8 mouse cellular contexts compared by ENCODE assay signal in the genomic region with DNA sequence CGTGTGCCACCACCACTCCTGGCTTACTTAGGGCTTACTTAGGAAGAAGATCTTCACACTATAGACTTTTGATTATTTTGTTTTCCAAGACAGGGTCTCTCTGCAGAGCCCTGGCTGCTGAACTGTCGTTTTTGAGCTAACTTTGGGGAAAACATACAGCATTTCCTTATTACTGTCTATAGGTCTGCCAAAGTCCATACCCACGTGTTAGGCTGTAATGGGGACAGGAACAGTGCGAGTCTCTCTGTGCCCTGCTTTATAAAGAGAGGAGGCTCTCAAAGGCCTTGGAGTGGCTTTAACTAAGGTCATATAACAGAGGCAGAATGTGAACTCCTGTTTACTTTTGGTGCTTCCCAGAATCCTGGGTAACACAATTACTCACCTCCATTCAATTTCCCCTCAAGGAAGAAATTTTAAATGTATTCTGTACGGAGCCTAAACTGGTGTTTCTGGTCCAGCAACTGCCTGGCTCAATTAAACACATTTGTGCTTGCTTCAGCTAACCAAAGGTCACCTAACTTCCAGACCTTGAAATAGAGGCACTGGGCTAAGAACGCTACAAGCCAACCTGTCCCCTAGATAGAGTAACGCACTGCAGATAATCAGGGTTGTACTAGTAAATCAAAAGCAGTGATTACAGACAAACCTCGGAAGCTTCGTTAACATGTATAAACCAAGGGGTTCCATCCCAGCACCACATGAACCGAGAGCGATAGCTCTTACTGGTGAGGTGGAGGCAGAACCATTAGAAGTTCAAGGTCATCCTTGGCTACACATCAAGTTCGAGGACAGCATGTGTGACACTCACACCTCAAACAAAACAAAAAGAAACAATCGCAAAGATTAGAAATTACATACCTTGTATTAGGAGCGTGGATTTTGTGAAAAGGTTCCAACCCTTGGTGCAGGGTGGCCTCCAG. TPM values are rescaled to one million over a fixed set of nuclear protein-coding genes. Genes with fewer than 3 reads are reported as not detected.
DNase-seq lines count a peak whose midpoint lies in the region; ATAC-seq and TF ChIP-seq lines count a peak whose summit lies in the region.

No protein-coding gene starts in this region.

- H3K36me3 ChIP-seq in heart, embryonic 15.5 days: no peaks in the 10 kb centered on the region
- H3K36me3 ChIP-seq in intestine, embryonic 14.5 days (ENCODE audit: control insufficient read depth, insufficient read depth, low read length): no peaks in the 10 kb centered on the region
- no peaks in the 10 kb centered on the region for H3K36me3 ChIP-seq in lung, postnatal 0 days (ENCODE audit: insufficient read depth, low read length)

- peak overlapping the region; percentile 61 for H3K4me3 ChIP-seq in heart, embryonic 15.5 days
- peak overlapping the region; percentile 28 for H3K4me3 ChIP-seq in cortical plate, adult 2 months (ENCODE audit: insufficient read depth, low read length)
- peak overlapping the region; percentile 44 for H3K4me3 ChIP-seq in intestine, embryonic 14.5 days (ENCODE audit: low read depth, low read length)
- peak overlapping the region; percentile 34 for H3K4me3 ChIP-seq in lung, postnatal 0 days (ENCODE audit: low read depth, low read length)

- H3K9me3 ChIP-seq in heart, embryonic 15.5 days (replicated peaks): no peaks in the 10 kb centered on the region
- no peaks in the 10 kb centered on the region for H3K9me3 ChIP-seq in intestine, embryonic 14.5 days (ENCODE audit: control insufficient read depth, low read length)
- no peaks in the 10 kb centered on the region for H3K9me3 ChIP-seq in lung, postnatal 0 days (ENCODE audit: low read length)

- peak overlapping the region; percentile 94 for H3K4me2 ChIP-seq in heart, embryonic 15.5 days
- H3K4me2 ChIP-seq in intestine, embryonic 14.5 days (ENCODE audit: low read length): peak overlapping the region; percentile 66
- peak overlapping the region; percentile 57 for H3K4me2 ChIP-seq in lung, postnatal 0 days (replicated peaks; ENCODE audit: low read depth, low read length)

- H3K27me3 ChIP-seq in heart, embryonic 15.5 days: no peaks in the 10 kb centered on the region
- no peaks in the 10 kb centered on the region for H3K27me3 ChIP-seq in intestine, embryonic 14.5 days (replicated peaks; ENCODE audit: control insufficient read depth, insufficient read depth, low read length)
- no peaks in the 10 kb centered on the region for H3K27me3 ChIP-seq in lung, postnatal 0 days (replicated peaks; ENCODE audit: insufficient read depth, low read length)

- intact Hi-C loops in left cerebral cortex, postnatal 10 days (cut with DNase I): no loop called here

- TF ChIP-seq POLR2A in cortical plate, adult 2 months (IDR thresholded peaks at IDR 0.05; ENCODE audit: extremely low read depth, insufficient read depth, low read length): no peak

- no peak for ATAC-seq in heart, embryonic 15.5 days (replicated peaks; ENCODE audit: insufficient number of reproducible peaks, insufficient read depth, low FRiP score, low read depth)
- no peak for ATAC-seq in intestine, embryonic 14.5 days (replicated peaks; ENCODE audit: low FRiP score, low TSS enrichment, low read depth)
- no peak for ATAC-seq in lung, postnatal 0 days
- no peak for ATAC-seq in frontal cortex, adult (ENCODE audit: low TSS enrichment)

- 0 out of 2 replicates have a peak, but pooled peaks have one; percentile 19 for TF ChIP-seq EP300 in lung, postnatal 0 days (IDR thresholded peaks at IDR 0.05)

- no peak for TF ChIP-seq CTCF in cortical plate, adult 2 months (IDR thresholded peaks at IDR 0.05; ENCODE audit: extremely low read depth, insufficient read depth, low read length)
- TF ChIP-seq CTCF in lung, postnatal 0 days (IDR thresholded peaks at IDR 0.05): no peak

- peaks cover 29% of the 10 kb centered on the region for H3K4me1 ChIP-seq in heart, embryonic 15.5 days (replicated peaks)
- H3K4me1 ChIP-seq in cortical plate, adult 2 months (ENCODE audit: control insufficient read depth, insufficient read depth, low read length): no peaks in the 10 kb centered on the region
- H3K4me1 ChIP-seq in intestine, embryonic 14.5 days (replicated peaks; ENCODE audit: control insufficient read depth, insufficient read depth, low read length): peaks cover 17% of the 10 kb centered on the region
- H3K4me1 ChIP-seq in lung, postnatal 0 days (ENCODE audit: insufficient read depth, low read depth, low read length): peaks cover 20% of the 10 kb centered on the region; the same call in 1 of the 2 replicates

- H3K9ac ChIP-seq in heart, embryonic 15.5 days: peak overlapping the region; percentile 49
- H3K9ac ChIP-seq in intestine, embryonic 14.5 days (ENCODE audit: low read length): peak overlapping the region; percentile 38
- H3K9ac ChIP-seq in lung, postnatal 0 days (replicated peaks; ENCODE audit: low read depth): no peak overlapping the region

- no peak for DNase-seq in heart, postnatal 4 days
- peak; percentile 61 for DNase-seq in intestine, embryonic 14.5 days (ENCODE audit: low spot score)
- peak; percentile 47 for DNase-seq in lung, postnatal 0 days (ENCODE audit: low spot score)
- no peak for DNase-seq in left cerebral cortex, postnatal 10 days (ENCODE audit: extremely low spot score in 1 of 2, low spot score in 2 of 2)
- DNase-seq in gastrocnemius, adult 8-10 months (ENCODE audit: low spot score in 2 of 2): no peak

- peak overlapping the region; percentile 49; the same call in 1 of the 2 replicates for H3K27ac ChIP-seq in heart, embryonic 15.5 days
- H3K27ac ChIP-seq in cortical plate, adult 2 months (ENCODE audit: insufficient read depth, low read length): no peak overlapping the region
- H3K27ac ChIP-seq in intestine, embryonic 14.5 days (ENCODE audit: low read depth): peak overlapping the region; percentile 48
- peak overlapping the region; percentile 43 for H3K27ac ChIP-seq in lung, postnatal 0 days (ENCODE audit: low read length)

- 12% methylated on average over 14 of the region's 14 CpGs for WGBS in heart, embryonic 15.5 days
- WGBS in intestine, embryonic 14.5 days: 11% methylated on average over 14 of the region's 14 CpGs
- 12% methylated on average over 14 of the region's 14 CpGs for WGBS in lung, postnatal 0 days

RNA-seq across cellular contexts. Expression of gene Shmt1, which starts 1.2 kb away (rescaled TPM):
- 35.7 and 42.0 TPM in 2 replicates for polyA plus RNA-seq in heart, embryonic 15.5 days (2015; fragmentation: Nextera tagmentation; extraction: Ambion mirVana)
- total RNA-seq in heart, postnatal 4 days (2021): 10 to 100 TPM; 24.7 to 26.8 TPM
- 2.5 and 3.5 TPM in 2 replicates for polyA plus RNA-seq in cortical plate, adult 2 months (2012; rRNA removed)
- polyA plus RNA-seq in intestine, embryonic 14.5 days (2014; fragmentation: Nextera tagmentation; extraction: Ambion mirVana): 94.7 and 102 TPM in 2 replicates
- polyA plus RNA-seq in lung, postnatal 0 days (2015; fragmentation: Nextera tagmentation; extraction: Ambion mirVana): 14.4 and 18.4 TPM in 2 replicates
- 1 to 10 TPM; 3.3 to 4.2 TPM for total RNA-seq in left cerebral cortex, postnatal 10 days (2021)
- total RNA-seq in gastrocnemius, adult 8-10 months (2022): 10 to 100 TPM; 10.5 to 15.0 (median 12.5) TPM

RNA-seq across cellular contexts. Expression of gene Dhrs7b, which starts 20.1 kb away (rescaled TPM):
- polyA plus RNA-seq in heart, embryonic 15.5 days (2015; fragmentation: Nextera tagmentation; extraction: Ambion mirVana): 26.8 and 30.4 TPM in 2 replicates
- 10 to 100 TPM; 17.1 to 19.7 TPM for total RNA-seq in heart, postnatal 4 days (2021)
- 19.1 and 20.6 TPM in 2 replicates for polyA plus RNA-seq in cortical plate, adult 2 months (2012; rRNA removed)
- polyA plus RNA-seq in intestine, embryonic 14.5 days (2014; fragmentation: Nextera tagmentation; extraction: Ambion mirVana): 49.4 and 50.3 TPM in 2 replicates
- polyA plus RNA-seq in lung, postnatal 0 days (2015; fragmentation: Nextera tagmentation; extraction: Ambion mirVana): 24.2 and 28.7 TPM in 2 replicates
- 10 to 100 TPM; 29.1 to 29.7 TPM for total RNA-seq in left cerebral cortex, postnatal 10 days (2021)
- 10 to 100 TPM; 23.9 to 28.1 (median 24.2) TPM for total RNA-seq in gastrocnemius, adult 8-10 months (2022)

RNA-seq across cellular contexts. Expression of gene Smcr8, which starts 33.0 kb away (rescaled TPM):
- polyA plus RNA-seq in heart, embryonic 15.5 days (2015; fragmentation: Nextera tagmentation; extraction: Ambion mirVana): 3.2 and 4.7 TPM in 2 replicates
- total RNA-seq in heart, postnatal 4 days (2021): 10 to 100 TPM; 15.8 to 16.2 TPM
- polyA plus RNA-seq in cortical plate, adult 2 months (2012; rRNA removed): 12.0 and 12.8 TPM in 2 replicates
- 8.2 and 9.2 TPM in 2 replicates for polyA plus RNA-seq in intestine, embryonic 14.5 days (2014; fragmentation: Nextera tagmentation; extraction: Ambion mirVana)
- 2.5 and 3.0 TPM in 2 replicates for polyA plus RNA-seq in lung, postnatal 0 days (2015; fragmentation: Nextera tagmentation; extraction: Ambion mirVana)
- total RNA-seq in left cerebral cortex, postnatal 10 days (2021): 10 to 100 TPM; 24.6 to 26.0 TPM
- 10 to 100 TPM; 16.7 to 22.3 (median 19.7) TPM for total RNA-seq in gastrocnemius, adult 8-10 months (2022)

RNA-seq across cellular contexts. Expression of gene Top3a, which starts 33.1 kb away (rescaled TPM):
- polyA plus RNA-seq in heart, embryonic 15.5 days (2015; fragmentation: Nextera tagmentation; extraction: Ambion mirVana): 7.4 and 11.0 TPM in 2 replicates
- total RNA-seq in heart, postnatal 4 days (2021): 1 to 10 TPM; 7.7 to 8.0 TPM
- 5.8 TPM in 2 replicates for polyA plus RNA-seq in cortical plate, adult 2 months (2012; rRNA removed)
- 13.4 and 16.1 TPM in 2 replicates for polyA plus RNA-seq in intestine, embryonic 14.5 days (2014; fragmentation: Nextera tagmentation; extraction: Ambion mirVana)
- 6.1 and 6.7 TPM in 2 replicates for polyA plus RNA-seq in lung, postnatal 0 days (2015; fragmentation: Nextera tagmentation; extraction: Ambion mirVana)
- 1 to 10 TPM; 4.7 to 5.3 TPM for total RNA-seq in left cerebral cortex, postnatal 10 days (2021)
- 1 to 10 TPM; 3.8 to 4.7 (median 4.2) TPM for total RNA-seq in gastrocnemius, adult 8-10 months (2022)

Comparison
In these comparisons a context has a peak if more than half of its experiments do, and no peak if none do; other contexts are left out.
1. DNase-seq: peak in intestine, embryonic 14.5 days (single experiment) and lung, postnatal 0 days (single experiment); none in heart, postnatal 4 days (single experiment), left cerebral cortex, postnatal 10 days (0 of 2) and gastrocnemius, adult 8-10 months (0 of 2).
2. Peak in every context shown above with its lines, with median percentiles within 50 percentile points of each other: H3K4me2 ChIP-seq and H3K4me3 ChIP-seq.